Mouse (Mus musculus): Measurements from ENCODE around the gene Trim43c.
"Not testable (repeated sequence)": the region's sequence is repeated elsewhere in the genome, so short reads cannot be mapped to it uniquely, and the experiment has no call there.

Trim43c gene

GRCm38 (mm10) chr9:88838864-88839263, at the start of gene Trim43c:
Gene Trim43c, plus strand, starts transcription at chr9:88839164.
- DNase-seq (ENCODE audit: low spot score) = not testable (repeated sequence)

GRCm38 (mm10) chr9:88853072-88853471, 14.1 kb downstream of the Trim43c start:
- DNase-seq (ENCODE audit: low spot score) = not testable (repeated sequence)

GRCm38 (mm10) chr9:88858566-88859492, 19.9 kb downstream of the Trim43c start:
- peak; percentile 86 for DNase-seq (ENCODE audit: low spot score)
